Mouse (Mus musculus) WW6 (cell line): Measurements from ENCODE around the gene Timd4.

Experiments
- DNase-seq: peaks from one replicate; pipeline ENCODE4 v3.0.0-alpha.2; 2013; ENCODE audit warnings: low read depth, low spot score

Gene Timd4

GRCm38 (mm10) chr11:46810511-46810910, at the start of gene Timd4:
Timd4 (plus strand) TSS chr11:46810800.
- no peak for DNase-seq

DNA sequence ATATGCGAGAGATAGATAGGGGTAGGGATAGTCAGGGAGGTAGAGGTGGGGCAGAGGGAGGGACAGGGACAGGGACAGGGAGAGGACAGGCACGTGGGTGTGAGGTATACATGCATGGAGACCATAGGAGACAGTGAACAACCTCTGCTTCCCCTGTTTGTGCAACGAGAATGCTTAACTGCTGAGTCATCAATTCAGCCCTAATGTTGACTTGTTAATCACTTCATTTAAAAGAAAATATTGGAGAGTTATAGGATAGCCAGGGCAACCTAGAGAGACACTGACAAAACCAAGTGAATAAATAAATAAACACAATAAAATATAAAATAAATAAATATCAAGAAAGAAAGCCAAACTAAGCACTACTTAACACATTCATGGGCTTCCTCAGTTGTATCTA, 33.7 kb upstream of the Timd4 start:
- DNase-seq, result no peak

- no peak for DNase-seq
Measured at GRCm38 (mm10) chr11:46779811-46780210, 30.8 kb upstream of the Timd4 start.

DNA sequence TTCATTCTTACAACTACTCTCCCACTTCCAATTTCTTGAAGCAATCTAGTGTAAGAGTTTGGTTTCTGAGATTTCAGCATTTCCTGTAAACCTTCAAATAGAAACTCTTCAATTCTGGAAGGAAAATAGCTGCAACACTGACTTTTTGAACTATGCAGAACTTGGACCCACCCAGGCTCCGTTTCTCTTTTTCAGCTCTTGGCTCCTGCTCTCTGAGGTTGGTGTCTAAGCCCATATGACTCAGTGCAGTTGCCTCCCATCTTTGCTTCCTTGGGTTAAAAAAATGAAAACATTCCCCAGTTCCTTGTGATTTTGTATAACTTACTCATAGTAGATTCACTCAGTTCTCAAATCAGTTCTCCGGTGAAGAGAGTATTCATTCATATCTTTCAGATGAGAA, 6.2 kb upstream of the Timd4 start:
- no peak for DNase-seq

GRCm38 (mm10) chr11:46817692-46818091, 7.1 kb downstream of the Timd4 start:
- no peak for DNase-seq

DNA sequence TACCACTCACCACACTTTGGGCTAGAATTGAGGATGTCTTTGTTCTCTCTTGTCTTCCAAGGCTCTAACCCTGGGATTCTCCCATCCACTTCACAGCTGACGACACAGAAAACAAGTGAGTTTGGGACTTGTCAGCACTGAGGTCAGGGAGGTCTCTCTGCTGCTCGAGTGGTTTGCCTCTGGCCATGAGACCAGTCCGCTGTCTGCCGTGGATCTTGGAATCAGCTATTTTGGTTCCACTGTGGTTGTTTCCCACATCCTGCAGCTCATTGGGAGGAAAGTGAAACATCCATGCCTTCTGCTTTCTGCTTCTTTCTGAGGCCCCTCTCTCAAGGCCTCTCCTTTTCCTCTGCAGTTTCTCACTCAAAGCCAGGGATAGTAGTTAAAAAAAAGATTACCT, 9.3 kb downstream of the Timd4 start:
- no peak for DNase-seq

GRCm38 (mm10) chr11:46830348-46830747, 19.7 kb downstream of the Timd4 start:
- no peak for DNase-seq

GRCm38 (mm10) chr11:46835080-46835479, 24.5 kb downstream of the Timd4 start:
- DNase-seq, result no peak

- DNase-seq, result no peak
Measured at GRCm38 (mm10) chr11:46842015-46842726, 31.6 kb downstream of the Timd4 start.

DNA sequence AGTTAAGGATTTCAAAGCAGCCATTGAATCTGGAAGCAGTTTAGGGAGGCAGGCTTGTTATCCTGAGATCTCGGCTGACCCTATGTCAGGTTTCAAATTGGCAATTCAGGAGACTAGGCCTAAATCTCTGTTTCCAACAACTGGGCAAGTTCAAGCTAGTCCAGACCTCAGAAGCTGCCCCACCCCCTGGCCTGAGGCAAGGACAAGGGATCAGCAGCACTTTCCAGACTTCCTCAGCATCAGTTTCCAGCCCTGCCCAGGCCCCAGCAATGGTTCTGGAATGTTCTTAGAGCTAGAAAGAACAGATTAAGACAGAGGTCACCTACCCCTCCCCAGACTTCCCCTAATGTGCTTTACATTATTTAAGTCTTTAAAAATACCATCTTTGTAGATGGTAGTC, 36.1 kb downstream of the Timd4 start:
- DNase-seq, result no peak

DNA sequence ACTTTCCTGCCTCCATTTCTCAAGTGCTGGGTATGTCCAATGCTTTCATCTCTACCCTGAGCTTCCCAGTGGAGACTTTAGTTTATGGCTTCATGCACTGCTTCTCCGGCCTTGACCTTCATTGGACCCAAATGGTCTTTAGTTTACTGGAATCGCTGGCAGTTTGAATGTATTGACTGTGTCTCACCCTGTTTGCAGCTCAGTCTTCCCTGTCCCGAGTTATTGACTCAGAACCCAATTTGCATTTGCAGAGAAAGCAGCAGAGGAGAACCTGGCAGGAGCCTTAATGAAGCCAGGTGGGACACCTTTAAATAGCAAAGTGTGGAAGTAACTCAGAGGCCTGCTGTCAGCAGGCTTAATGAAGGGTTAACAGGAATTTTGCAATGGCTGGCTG, 37.2 kb downstream of the Timd4 start:
- no peak for DNase-seq

DNA sequence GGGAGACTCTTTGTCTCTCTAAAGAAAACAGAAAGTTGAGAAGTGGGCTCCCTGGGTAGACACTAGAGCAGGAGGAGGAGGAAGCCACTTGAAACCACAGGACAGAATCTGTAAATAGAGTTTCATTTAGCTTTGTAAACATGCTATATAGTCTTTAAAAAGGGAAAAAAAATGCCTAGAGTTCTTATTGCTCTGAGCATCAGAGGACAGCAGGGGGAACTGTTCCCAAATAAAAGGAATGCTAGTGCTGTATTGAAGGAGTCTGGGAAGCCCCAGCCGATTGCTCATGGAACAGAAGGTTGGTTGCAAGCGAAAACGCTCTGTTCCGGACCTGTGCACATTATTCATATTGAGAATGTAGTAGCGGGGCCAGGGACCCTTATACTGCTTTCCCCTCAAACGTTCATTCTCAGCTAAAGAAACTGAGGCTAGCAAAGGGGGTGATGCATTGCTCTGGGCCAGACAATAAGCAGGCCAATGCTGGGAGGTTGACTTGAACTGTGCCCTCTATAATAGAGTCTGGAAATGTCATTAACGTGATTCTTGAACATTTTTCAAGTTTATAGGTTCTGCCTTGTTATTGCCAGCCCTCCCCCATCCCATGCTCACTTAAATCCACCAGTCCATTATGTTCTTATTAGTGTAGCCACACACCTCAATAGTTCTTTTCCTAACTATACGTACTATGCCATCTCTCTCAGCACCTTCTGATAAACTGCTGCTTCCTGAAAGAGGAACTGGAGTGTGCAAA, 37.8 kb downstream of the Timd4 start:
- no peak for DNase-seq

DNA sequence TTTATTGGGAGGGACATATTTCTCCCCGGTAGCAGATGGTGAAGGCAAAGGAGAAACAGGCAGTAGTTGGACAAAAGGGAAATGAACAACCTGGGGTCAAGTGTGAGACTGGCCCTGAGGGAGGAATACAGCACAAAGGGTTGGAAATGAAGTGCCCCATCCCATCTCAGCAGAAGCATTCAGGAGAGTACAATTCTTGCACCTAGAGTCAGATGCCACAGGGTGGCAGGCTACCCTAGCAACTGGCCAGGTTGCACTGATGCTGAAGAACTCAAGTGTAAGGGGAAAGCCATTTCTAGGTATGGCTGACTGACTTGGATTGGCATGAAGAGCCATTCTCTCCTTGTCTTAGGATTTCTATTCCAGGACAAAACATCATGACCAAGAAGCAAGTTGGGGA, 54.2 kb downstream of the Timd4 start:
- no peak for DNase-seq

GRCm38 (mm10) chr11:46868594-46868993, 58.0 kb downstream of the Timd4 start:
- DNase-seq, result no peak

GRCm38 (mm10) chr11:46875774-46876173, 65.2 kb downstream of the Timd4 start:
- DNase-seq, result no peak

DNA sequence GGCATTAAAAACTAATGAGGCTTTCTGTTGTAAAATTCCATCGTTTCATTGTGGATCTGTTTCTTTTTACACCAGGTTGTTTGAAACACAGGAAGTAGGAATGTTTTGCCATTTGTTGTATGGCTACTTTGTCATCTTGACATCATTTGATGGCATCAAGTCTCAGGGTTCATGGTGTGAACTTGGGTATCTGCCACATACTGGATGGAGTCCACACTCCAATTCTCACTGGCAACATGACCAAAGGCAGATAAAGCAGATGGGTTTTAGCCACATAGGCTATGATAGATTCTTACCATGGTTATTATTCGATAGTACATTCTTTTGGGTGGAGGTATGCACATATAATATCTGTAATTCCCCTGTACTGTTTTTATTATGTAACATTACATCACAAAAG, 71.9 kb downstream of the Timd4 start:
- no peak for DNase-seq

DNA sequence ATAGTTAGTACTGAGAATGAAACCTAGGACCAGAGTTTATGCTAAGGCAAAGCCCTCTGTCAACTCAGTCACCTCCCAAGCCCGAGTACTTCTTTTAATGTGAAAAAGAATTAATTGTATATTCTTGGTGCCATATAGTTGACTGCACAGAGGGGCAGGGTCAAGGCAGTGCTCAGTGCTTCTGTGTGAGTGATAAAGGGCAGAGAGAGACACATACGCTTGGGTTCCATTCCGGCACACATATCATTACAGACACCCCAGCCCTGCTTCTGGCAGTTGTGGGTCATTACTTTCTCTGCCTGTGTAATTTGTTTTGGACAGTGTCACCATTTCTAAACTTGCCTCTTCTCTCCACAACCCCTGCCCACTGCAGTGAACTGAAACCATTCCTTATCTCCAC, 78.5 kb downstream of the Timd4 start:
- DNase-seq, result no peak
